Mouse (Mus musculus): ENCODE measurements around the gene Scn9a.

Gene Scn9a

GRCm38 (mm10) chr2:66634580-66635359, at the start of gene Scn9a:
Gene Scn9a, minus strand, starts transcription at chr2:66634962.
- no peak for DNase-seq (ENCODE audit: extremely low read depth, low read depth)

- DNase-seq (ENCODE audit: extremely low read depth, low read depth) = no peak
Measured at GRCm38 (mm10) chr2:66661988-66662387, 27.2 kb upstream of the Scn9a start.

- no peak for DNase-seq (ENCODE audit: extremely low read depth, low read depth)
Measured at GRCm38 (mm10) chr2:66656430-66656829, 21.7 kb upstream of the Scn9a start.

GRCm38 (mm10) chr2:66655431-66655830, 20.7 kb upstream of the Scn9a start:
- DNase-seq (ENCODE audit: extremely low read depth, low read depth) = no peak

GRCm38 (mm10) chr2:66644384-66644783, 9.6 kb upstream of the Scn9a start:
- peak; percentile 8 for DNase-seq (ENCODE audit: extremely low read depth, low read depth)

- DNase-seq (ENCODE audit: extremely low read depth, low read depth) = no peak
Measured at GRCm38 (mm10) chr2:66632728-66633127, 2.0 kb downstream of the Scn9a start.

- DNase-seq (ENCODE audit: extremely low read depth, low read depth) = no peak
Measured at GRCm38 (mm10) chr2:66611091-66611490, 23.7 kb downstream of the Scn9a start.

- DNase-seq (ENCODE audit: extremely low read depth, low read depth) = no peak
Measured at GRCm38 (mm10) chr2:66597313-66597712, 37.4 kb downstream of the Scn9a start.

- DNase-seq (ENCODE audit: extremely low read depth, low read depth) = no peak
Measured at GRCm38 (mm10) chr2:66596145-66596544, 38.6 kb downstream of the Scn9a start.

- no peak for DNase-seq (ENCODE audit: extremely low read depth, low read depth)
Measured at GRCm38 (mm10) chr2:66590151-66590550, 44.6 kb downstream of the Scn9a start.

- no peak for DNase-seq (ENCODE audit: extremely low read depth, low read depth)
Measured at GRCm38 (mm10) chr2:66580026-66580808, 54.5 kb downstream of the Scn9a start.

GRCm38 (mm10) chr2:66548254-66548653, 86.5 kb downstream of the Scn9a start:
- DNase-seq (ENCODE audit: extremely low read depth, low read depth) = no peak

GRCm38 (mm10) chr2:66519966-66520365, 114.8 kb downstream of the Scn9a start:
- peak; percentile 6 for DNase-seq (ENCODE audit: extremely low read depth, low read depth)

GRCm38 (mm10) chr2:66511424-66511823, 123.3 kb downstream of the Scn9a start:
- no peak for DNase-seq (ENCODE audit: extremely low read depth, low read depth)

- no peak for DNase-seq (ENCODE audit: extremely low read depth, low read depth)
Measured at GRCm38 (mm10) chr2:66508032-66508431, 126.7 kb downstream of the Scn9a start.

- DNase-seq (ENCODE audit: extremely low read depth, low read depth) = no peak
Measured at GRCm38 (mm10) chr2:66507616-66508015, 127.1 kb downstream of the Scn9a start.

- DNase-seq (ENCODE audit: extremely low read depth, low read depth) = no peak
Measured at GRCm38 (mm10) chr2:66502158-66502557, 132.6 kb downstream of the Scn9a start.

- no peak for DNase-seq (ENCODE audit: extremely low read depth, low read depth)
Measured at GRCm38 (mm10) chr2:66494556-66494955, 140.2 kb downstream of the Scn9a start.

- DNase-seq (ENCODE audit: extremely low read depth, low read depth) = no peak
Measured at GRCm38 (mm10) chr2:66478395-66478794, 156.4 kb downstream of the Scn9a start.

GRCm38 (mm10) chr2:66473181-66473822, 161.5 kb downstream of the Scn9a start:
- no peak for DNase-seq (ENCODE audit: extremely low read depth, low read depth)

- DNase-seq (ENCODE audit: extremely low read depth, low read depth) = no peak
Measured at GRCm38 (mm10) chr2:66465484-66465883, 169.3 kb downstream of the Scn9a start.

- no peak for DNase-seq (ENCODE audit: extremely low read depth, low read depth)
Measured at GRCm38 (mm10) chr2:66464874-66465458, 169.8 kb downstream of the Scn9a start.

All from MEL-GATA-1-ER (cell line).